Mouse (Mus musculus) heart, adult 2 months (tissue): Measurements from ENCODE around the gene Vwa3a. TPM values are rescaled to one million over a fixed set of nuclear protein-coding genes. Genes with fewer than 3 reads are reported as not detected.

Source experiments
- DNase-seq, 2 experiments: peaks; one replicate each; pipeline ENCODE4 v3.0.0; 2021
- H3K27ac ChIP-seq: fragments of 200-600 bp; 2 replicates; pipeline ENCODE4 v1.8.1; 2022
- H3K27me3 ChIP-seq: fragments of 200-500 bp; 2 replicates; pipeline ENCODE4 v1.6.1; 2012; ENCODE audit warnings: mild to moderate bottlenecking, low read length, inconsistent platforms, mixed read lengths; ENCODE audit not compliant: control insufficient read depth, insufficient read depth
- H3K36me3 ChIP-seq: fragments of 200-500 bp; 2 replicates; pipeline ENCODE4 v1.6.1; 2012; ENCODE audit warnings: low read length, inconsistent platforms; ENCODE audit not compliant: control insufficient read depth, insufficient read depth
- H3K4me1 ChIP-seq: fragments of 200-500 bp; 2 replicates; pipeline ENCODE4 v1.6.1; 2011; ENCODE audit warnings: low read length; ENCODE audit not compliant: control insufficient read depth, insufficient read depth
- H3K4me3 ChIP-seq: fragments of 200-600 bp; 2 replicates; pipeline ENCODE4 v1.8.1; 2022
- H3K79me2 ChIP-seq: fragments of 200-500 bp; replicated peaks from 2 replicates; pipeline ENCODE4 v1.6.1; 2012; ENCODE audit warnings: mild to moderate bottlenecking, inconsistent platforms, low read length, moderate library complexity, mixed read lengths; ENCODE audit not compliant: control insufficient read depth, insufficient read depth
- H3K9ac ChIP-seq: fragments of 200-500 bp; 2 replicates; pipeline ENCODE4 v1.6.1; 2012; ENCODE audit warnings: low read depth, mild to moderate bottlenecking, control low read depth, inconsistent platforms, low read length, mixed read lengths
- CTCF ChIP-seq: fragments of 200-600 bp; IDR thresholded peaks from 2 replicates; pipeline ENCODE4 v1.8.1; 2022; ENCODE audit warnings: antibody characterized with exemption, mild to moderate bottlenecking, moderate library complexity
- EP300 ChIP-seq: fragments of 200-500 bp; IDR thresholded peaks from 2 replicates; pipeline ENCODE4 v1.6.1; 2011; ENCODE audit warnings: low read depth, low read length, control low read depth; ENCODE audit not compliant: insufficient read depth
- POLR2A ChIP-seq: fragments of 200-500 bp; IDR thresholded peaks from 2 replicates; pipeline ENCODE4 v1.6.1; 2011; ENCODE audit warnings: mild to moderate bottlenecking, low read depth, low read length, control low read depth; ENCODE audit not compliant: insufficient read depth
- WGBS: fragments of 180-500 bp; shearing (Covaris S2); methylation state at CpG from one replicate; pipeline ENCODE4 v1.1.7; 2018; 5-methylcytosine and 5-hydroxymethylcytosine counted together
- intact Hi-C: fragments of 180-260 bp; cut with DNase I; formaldehyde crosslinking; loops from one replicate; pipeline ENCODE4 v1.15.1; 2025
- polyA plus RNA-seq: library from polyadenylated mRNA; depleted of rRNA; stranded (reverse); fragments of >200 nt; gene quantifications from 2 replicates; pipeline ENCODE4 v1.2.3, GENCODE M21; 2012
- total RNA-seq, 2 experiments: library from RNA; stranded (reverse); gene quantifications; 2 replicates each; pipeline ENCODE4 v1.2.3; 2021

Vwa3a gene
- total and polyA plus RNA-seq, 3 experiments: 3.1 to 5.0 (median 4.5) TPM

DNA sequence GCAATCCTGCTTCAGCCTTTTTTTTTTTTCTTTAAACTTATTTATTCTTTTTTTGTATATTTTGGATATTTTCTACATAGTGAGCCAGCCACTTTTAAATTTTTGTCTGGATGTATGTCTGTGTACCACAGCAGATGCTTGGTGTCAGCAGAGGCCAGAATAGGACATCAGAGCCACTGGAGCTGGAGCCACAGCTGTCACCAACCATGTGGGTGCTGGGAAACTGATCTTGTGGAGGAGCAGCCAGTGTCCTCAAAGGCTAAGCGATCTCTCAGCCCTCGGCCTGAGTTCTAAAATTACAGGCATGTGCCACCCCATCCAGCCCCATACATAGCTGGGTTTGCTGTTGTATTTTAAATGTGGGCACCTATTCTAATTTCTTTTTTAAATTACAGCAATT, 100.7 kb downstream of the Vwa3a start:
- Histone ChIP-seq H3K9ac (no peak overlapping the region), H3K36me3 (no peaks in the 10 kb centered on the region), H3K4me1 (no peaks in the 10 kb centered on the region), H3K27ac (no peak overlapping the region), H3K4me3 (no peak overlapping the region), H3K79me2 (no peaks in the 10 kb centered on the region), H3K27me3 (no peaks in the 10 kb centered on the region)
- WGBS: 81% methylated on average over 2 of the region's 2 CpGs
- TF ChIP-seq EP300 (no peak), CTCF (no peak), POLR2A (no peak)
- intact Hi-C loops: loop anchor here (5.0 kb wide), 4 partner anchors 48 to 223 kb away; partner anchors contain the start of genes Cdr2 and Mfsd13b
- DNase-seq: no peak

DNA sequence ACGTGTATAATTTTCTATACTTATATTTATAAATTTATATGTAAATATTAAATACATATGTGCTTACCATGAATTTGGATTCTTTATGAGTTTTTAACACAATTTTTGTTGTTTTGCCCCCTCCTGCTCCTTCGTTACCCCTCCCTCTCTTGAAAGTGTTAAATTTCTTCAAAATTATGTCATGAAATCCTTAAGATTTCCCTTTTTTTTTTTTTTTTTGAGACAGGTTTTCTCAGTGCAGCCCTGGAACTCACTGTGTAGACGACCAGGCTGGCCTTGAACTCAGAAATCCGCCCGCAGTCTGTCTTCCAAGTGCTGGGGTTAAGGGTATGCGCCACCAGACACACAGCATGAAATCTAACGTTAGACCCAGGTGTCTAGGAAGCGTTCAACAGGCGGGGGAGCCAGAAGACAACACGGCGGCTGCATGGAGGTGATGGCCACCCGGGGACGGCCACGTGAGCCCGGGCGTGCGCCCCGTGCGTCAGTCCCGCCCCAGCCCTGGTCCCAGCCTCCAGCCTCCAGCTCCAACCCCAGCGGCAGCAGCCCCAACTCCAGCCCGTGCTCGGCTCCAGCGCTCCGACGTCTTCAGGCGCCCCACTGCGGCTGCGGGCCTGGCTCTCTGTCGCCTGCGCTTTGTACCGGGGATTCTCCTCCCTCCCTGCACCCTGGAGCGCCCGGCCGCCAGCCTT, 103.4 kb downstream of the Vwa3a start, which contains the start of gene Eef2k:
Gene Eef2k (plus strand): TSS at position 487 of the 692 bp plus-strand sequence.
- Histone ChIP-seq H3K4me3 (peak within 1 kb of the TSS; percentile 74), H3K27me3 (no peaks in the 10 kb centered on the region), H3K36me3 (no peaks in the 10 kb centered on the region), H3K79me2 (no peaks in the 10 kb centered on the region), H3K9ac (peak within 1 kb of the TSS; percentile 88), H3K4me1 (no peaks in the 10 kb centered on the region), H3K27ac (peak within 1 kb of the TSS; percentile 93)
- intact Hi-C loops: loop anchor here (2.0 to 5.0 kb wide), 3 partner anchors 45 to 278 kb away; no protein-coding TSS in a partner anchor
- peak; percentile 90 to 93 for DNase-seq
- WGBS: 4% methylated on average over 34 of the region's 35 CpGs
- peak; percentile 93 for TF ChIP-seq EP300
- TF ChIP-seq POLR2A: peak; percentile 62
- peak; percentile 52 for TF ChIP-seq CTCF

DNA sequence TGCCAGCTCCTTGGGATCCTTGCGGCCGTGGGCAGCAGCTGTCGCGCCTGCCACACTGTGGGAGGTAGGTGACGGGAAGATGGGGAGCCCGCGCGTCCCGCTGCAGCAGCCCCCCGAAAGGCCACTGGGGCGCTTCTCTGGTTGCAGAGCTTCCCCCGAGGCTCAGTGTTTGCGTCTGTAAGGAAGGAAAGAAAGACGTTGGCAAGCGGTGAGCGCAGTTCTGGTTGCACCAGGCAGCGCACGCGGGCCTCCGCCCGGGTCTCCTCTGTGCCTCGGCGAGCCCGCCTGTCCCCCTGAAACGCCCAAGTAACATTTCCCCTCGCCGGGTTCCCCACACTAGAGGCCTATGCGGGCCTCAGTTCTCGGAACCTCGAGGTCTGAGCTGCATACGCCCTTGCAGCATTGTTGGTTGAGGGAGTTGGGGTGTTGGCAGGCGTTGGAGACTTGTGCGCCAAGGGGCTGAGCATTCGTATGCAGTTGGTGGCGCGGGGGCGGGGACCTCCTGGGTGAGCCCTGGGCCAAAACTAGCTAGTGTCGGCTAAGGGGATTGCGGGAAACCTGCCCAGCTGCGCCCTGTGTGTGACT, 104.0 kb downstream of the Vwa3a start:
- peak overlapping the region; percentile 74 for H3K4me3 ChIP-seq
- under 1% methylated on average over 40 of the region's 40 CpGs for WGBS
- H3K4me1 ChIP-seq: no peaks in the 10 kb centered on the region
- TF ChIP-seq CTCF: no peak
- TF ChIP-seq POLR2A: peak; percentile 44; the same call in 1 of the 2 replicates
- TF ChIP-seq EP300: peak; percentile 72
- H3K36me3 ChIP-seq: no peaks in the 10 kb centered on the region
- no peaks in the 10 kb centered on the region for H3K27me3 ChIP-seq
- H3K27ac ChIP-seq: peak overlapping the region; percentile 93
- peak overlapping the region; percentile 88 for H3K9ac ChIP-seq
- peak; percentile 87 to 91 for DNase-seq
- intact Hi-C loops: loop anchor here (2.0 to 5.0 kb wide), 3 partner anchors 44 to 278 kb away; no protein-coding TSS in a partner anchor
- H3K79me2 ChIP-seq: no peaks in the 10 kb centered on the region

DNA sequence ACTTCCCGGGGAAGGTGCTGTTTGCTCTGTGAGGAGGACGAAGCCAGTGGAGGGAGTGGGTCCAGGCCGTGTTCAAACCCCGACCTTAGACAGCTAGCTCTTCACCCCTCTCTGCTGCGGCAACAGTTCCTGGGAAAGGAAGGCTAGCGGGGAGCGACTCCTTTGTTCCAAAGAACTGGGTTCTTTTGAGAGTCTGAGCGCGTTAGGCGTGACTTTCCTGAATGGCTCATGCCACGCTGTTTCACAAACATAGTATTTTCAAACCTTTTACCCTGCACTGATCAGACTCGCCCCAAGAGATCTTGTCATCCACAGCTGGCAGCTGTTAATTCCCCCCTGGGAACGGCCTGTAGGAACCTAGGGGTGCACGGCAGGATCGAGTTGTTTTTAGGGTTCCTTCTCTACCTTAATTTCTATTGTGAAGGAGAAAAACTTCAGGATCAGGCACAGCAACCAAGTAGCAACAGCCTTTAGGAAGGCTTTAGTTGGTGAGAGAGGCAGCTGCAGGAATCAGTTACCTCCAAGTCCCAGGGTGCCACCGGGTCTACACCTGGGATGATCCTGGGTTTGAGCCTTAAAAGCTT, 104.8 kb downstream of the Vwa3a start:
- Histone ChIP-seq H3K9ac (peak overlapping the region; percentile 88), H3K27me3 (no peaks in the 10 kb centered on the region), H3K27ac (peak overlapping the region; percentile 93), H3K4me1 (no peaks in the 10 kb centered on the region), H3K4me3 (peak overlapping the region; percentile 74), H3K36me3 (no peaks in the 10 kb centered on the region), H3K79me2 (no peaks in the 10 kb centered on the region)
- intact Hi-C loops: loop anchor here (2.0 to 5.0 kb wide), 3 partner anchors 43 to 277 kb away; no protein-coding TSS in a partner anchor
- DNase-seq: no peak
- 7% methylated on average over 16 of the region's 16 CpGs for WGBS
- TF ChIP-seq EP300 (no peak), CTCF (no peak), POLR2A (no peak)

DNA sequence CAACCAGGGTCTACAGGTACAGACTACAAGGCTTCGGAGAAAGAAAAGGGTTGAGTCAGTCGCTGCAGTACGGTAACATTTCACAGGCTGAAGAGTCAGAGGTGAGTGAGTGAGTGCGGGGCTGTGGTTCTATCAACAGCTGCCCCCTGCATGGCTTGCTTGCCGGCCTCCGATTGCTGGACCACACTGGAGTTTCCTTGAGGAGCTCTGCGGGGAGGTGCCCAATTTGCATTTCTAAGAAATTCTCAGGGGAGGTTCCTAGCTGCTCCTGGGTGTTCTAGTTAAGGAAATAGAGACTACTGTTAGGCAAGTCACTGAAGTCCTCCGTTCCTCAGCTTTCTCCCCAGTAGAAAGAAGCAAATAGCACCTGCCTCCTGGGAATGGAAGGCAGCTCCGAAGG, 105.6 kb downstream of the Vwa3a start:
- Histone ChIP-seq H3K9ac (no peak overlapping the region), H3K27me3 (no peaks in the 10 kb centered on the region), H3K4me3 (no peak overlapping the region), H3K36me3 (no peaks in the 10 kb centered on the region), H3K4me1 (no peaks in the 10 kb centered on the region), H3K27ac (no peak overlapping the region), H3K79me2 (no peaks in the 10 kb centered on the region)
- TF ChIP-seq POLR2A: no peak
- no peak for TF ChIP-seq CTCF
- TF ChIP-seq EP300: no peak
- 84% methylated on average over 9 of the region's 9 CpGs for WGBS
- no peak for DNase-seq
- intact Hi-C loops: loop anchor here (1.0 to 5.0 kb wide), 3 partner anchors 12 to 218 kb away; no protein-coding TSS in a partner anchor
